ENCODE assay signal across 8 mouse cellular contexts in the genomic region with DNA sequence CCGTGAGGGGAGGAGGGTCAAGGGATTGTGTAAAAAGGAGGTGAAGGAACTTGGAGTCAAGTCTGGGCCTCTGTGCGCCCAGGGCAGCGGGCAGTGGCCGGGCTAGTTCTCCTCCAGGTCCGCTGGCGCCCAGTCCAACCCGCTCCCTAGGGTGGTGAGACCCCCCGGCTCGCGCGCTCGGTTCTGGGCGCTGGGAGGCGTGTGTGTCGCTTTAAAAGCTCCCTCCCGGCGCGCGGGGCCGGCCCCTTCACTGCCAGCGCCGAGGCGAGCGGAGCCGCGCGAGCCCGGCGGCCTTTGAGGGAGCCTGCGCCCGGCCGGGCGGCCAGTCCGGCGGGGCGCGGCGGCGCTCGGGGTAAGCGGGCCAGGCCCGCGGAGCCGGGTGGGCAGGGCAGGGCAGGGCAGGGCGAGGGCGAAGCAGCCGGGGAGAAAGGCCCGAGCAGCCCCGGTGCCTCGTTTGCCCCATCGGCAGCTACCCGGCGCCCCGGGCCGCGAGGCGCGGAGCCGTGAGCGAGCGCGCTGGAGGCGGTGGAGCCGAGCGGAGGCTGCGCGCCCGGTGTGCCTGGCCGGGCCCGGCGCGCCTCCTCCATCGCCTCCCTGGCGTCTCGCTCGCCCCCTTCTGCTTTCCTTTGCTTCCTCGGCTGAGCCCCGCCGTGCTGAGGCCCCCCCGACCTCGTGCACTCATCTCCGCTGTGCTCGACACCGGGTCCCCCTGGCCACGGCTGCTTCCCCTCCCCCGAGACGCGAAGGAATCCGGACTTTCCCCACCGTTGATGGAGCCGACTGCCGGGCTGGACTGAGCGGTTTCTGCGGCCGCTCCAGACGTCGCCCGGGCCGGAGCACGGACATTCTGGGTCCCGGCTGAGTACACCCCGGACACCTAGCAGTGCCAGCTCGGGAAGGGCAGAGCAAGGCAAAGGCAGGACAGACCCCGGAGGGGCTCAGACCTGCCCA. TPM values are rescaled to one million over a fixed set of nuclear protein-coding genes. Genes with fewer than 3 reads are reported as not detected.
DNase-seq lines count a peak whose midpoint lies in the region; ATAC-seq and TF ChIP-seq lines count a peak whose summit lies in the region.

Gene Insyn1, plus strand, starts transcription at position 753 of the 951 bp plus-strand sequence.

- intact Hi-C loops in gastrocnemius, adult 2 months (cut with DNase I) = no loop called here
- intact Hi-C loops in left cerebral cortex, postnatal 25 days (cut with DNase I) = loop anchor here (2.0 to 5.0 kb wide), 3 partner anchors 45 to 157 kb away; partner anchors contain the start of gene Tbc1d21

- ATAC-seq in frontal cortex, adult (ENCODE audit: low TSS enrichment) = peak; percentile 78
- peak; percentile 76 for ATAC-seq in hindbrain, embryonic 14.5 days (ENCODE audit: low FRiP score)
- ATAC-seq in stomach, embryonic 14.5 days (ENCODE audit: insufficient number of reproducible peaks, insufficient read depth, low FRiP score, low read depth) = peak; percentile 69

- no peaks in the 10 kb centered on the region for H3K27me3 ChIP-seq in hindbrain, embryonic 14.5 days (ENCODE audit: control insufficient read depth, insufficient read depth, low read length)
- H3K27me3 ChIP-seq in midbrain, embryonic 10.5 days (ENCODE audit: low read depth, poor library complexity, severe bottlenecking) = peaks cover 84% of the 10 kb centered on the region
- H3K27me3 ChIP-seq in stomach, embryonic 14.5 days (ENCODE audit: control insufficient read depth, insufficient read depth, low read length) = peaks cover 8% of the 10 kb centered on the region; the same call in 1 of the 2 replicates

- H3K4me3 ChIP-seq in gastrocnemius, adult 2 months = peak within 1 kb of the TSS; percentile 89
- H3K4me3 ChIP-seq in hindbrain, embryonic 14.5 days (replicated peaks; ENCODE audit: low read length) = peak within 1 kb of the TSS; percentile 77
- peak within 1 kb of the TSS; percentile 77 for H3K4me3 ChIP-seq in midbrain, embryonic 10.5 days
- peak within 1 kb of the TSS; percentile 62 for H3K4me3 ChIP-seq in stomach, embryonic 14.5 days (ENCODE audit: low read depth, low read length)

- H3K27ac ChIP-seq in gastrocnemius, adult 2 months = peak within 1 kb of the TSS; percentile 72
- peak within 1 kb of the TSS; percentile 90 for H3K27ac ChIP-seq in hindbrain, embryonic 14.5 days
- peak within 1 kb of the TSS; percentile 87 for H3K27ac ChIP-seq in midbrain, embryonic 10.5 days (replicated peaks)
- H3K27ac ChIP-seq in stomach, embryonic 14.5 days (ENCODE audit: low read length) = peak within 1 kb of the TSS; percentile 86

- H3K9ac ChIP-seq in hindbrain, embryonic 14.5 days = peak within 1 kb of the TSS; percentile 93
- peak within 1 kb of the TSS; percentile 69 for H3K9ac ChIP-seq in stomach, embryonic 14.5 days (replicated peaks; ENCODE audit: low read depth, low read length)

- under 1% methylated on average over 88 of the region's 104 CpGs for WGBS in hindbrain, embryonic 14.5 days
- WGBS in midbrain, embryonic 10.5 days = under 1% methylated on average over 103 of the region's 104 CpGs
- under 1% methylated on average over 69 of the region's 104 CpGs for WGBS in stomach, embryonic 14.5 days

- peak within 1 kb of the TSS; percentile 95 for H3K4me2 ChIP-seq in hindbrain, embryonic 14.5 days (replicated peaks)
- H3K4me2 ChIP-seq in stomach, embryonic 14.5 days (replicated peaks; ENCODE audit: low read depth, low read length) = peak within 1 kb of the TSS; percentile 94

- no peaks in the 10 kb centered on the region for H3K9me3 ChIP-seq in hindbrain, embryonic 14.5 days (ENCODE audit: control insufficient read depth, low read length)
- no peaks in the 10 kb centered on the region for H3K9me3 ChIP-seq in midbrain, embryonic 10.5 days (replicated peaks)
- H3K9me3 ChIP-seq in stomach, embryonic 14.5 days (ENCODE audit: control insufficient read depth, low read depth, low read length) = no peaks in the 10 kb centered on the region

- TF ChIP-seq CTCF in gastrocnemius, adult 2 months (IDR thresholded peaks at IDR 0.05) = no peak

- no peak for DNase-seq in frontal cortex, postnatal 25 days (ENCODE audit: low spot score in 2 of 2)
- DNase-seq in cerebellum, postnatal 14 days = peak; percentile 67 to 75
- peak; percentile 84 for DNase-seq in gastrocnemius, adult 2 months
- peak; percentile 71 for DNase-seq in hindbrain, embryonic 14.5 days (ENCODE audit: low spot score)
- DNase-seq in left cerebral cortex, postnatal 25 days (ENCODE audit: low spot score in 2 of 2) = peak; percentile 61 to 77
- DNase-seq in midbrain, embryonic 10.5 days (ENCODE audit: low spot score) = peak; percentile 75

- 0 out of 2 replicates have a peak, but pooled peaks cover 3% of the 10 kb centered on the region for H3K36me3 ChIP-seq in hindbrain, embryonic 14.5 days (replicated peaks; ENCODE audit: control insufficient read depth, insufficient read depth)
- H3K36me3 ChIP-seq in midbrain, embryonic 10.5 days = no peaks in the 10 kb centered on the region
- H3K36me3 ChIP-seq in stomach, embryonic 14.5 days (ENCODE audit: control insufficient read depth, insufficient read depth, low read length) = no peaks in the 10 kb centered on the region

- H3K4me1 ChIP-seq in hindbrain, embryonic 14.5 days (replicated peaks; ENCODE audit: control insufficient read depth, insufficient read depth, low read length) = peaks cover 29% of the 10 kb centered on the region
- peaks cover 37% of the 10 kb centered on the region for H3K4me1 ChIP-seq in midbrain, embryonic 10.5 days
- H3K4me1 ChIP-seq in stomach, embryonic 14.5 days (ENCODE audit: control insufficient read depth, insufficient read depth, low read length) = peaks cover 12% of the 10 kb centered on the region; the same call in 1 of the 2 replicates

RNA-seq across cellular contexts. Expression of gene Insyn1, which starts in this region (rescaled TPM):
- 10 to 100 TPM; 17.3 to 20.1 TPM for total RNA-seq in gastrocnemius, adult 2 months (2021)
- 15.1 and 16.7 TPM in 2 replicates for polyA plus RNA-seq in hindbrain, embryonic 14.5 days (2014; fragmentation: Nextera tagmentation; extraction: Ambion mirVana)
- total RNA-seq in left cerebral cortex, postnatal 25 days (2021) = 100 to 1,000 TPM; 221 to 222 TPM
- polyA plus RNA-seq in midbrain, embryonic 10.5 days (2016; fragmentation: Nextera tagmentation; extraction: Ambion mirVana) = 0.54 and 1.1 TPM in 2 replicates
- 1.8 and 2.6 TPM in 2 replicates for polyA plus RNA-seq in stomach, embryonic 14.5 days (2014; fragmentation: Nextera tagmentation; extraction: Ambion mirVana)

Comparison
In these comparisons a context has a peak if more than half of its experiments do, and no peak if none do; other contexts are left out.
1. RNA of gene Insyn1 (total RNA-seq): 221 to 222 TPM in left cerebral cortex, postnatal 25 days; 17.3 to 20.1 TPM in gastrocnemius, adult 2 months; every median in the first group is over 10 times any median in the second.
2. DNase-seq: peak in cerebellum, postnatal 14 days (2 of 2), gastrocnemius, adult 2 months (single experiment), hindbrain, embryonic 14.5 days (single experiment), left cerebral cortex, postnatal 25 days (2 of 2) and midbrain, embryonic 10.5 days (single experiment); none in frontal cortex, postnatal 25 days (0 of 2).
3. Peak in every context shown above with its lines, with median percentiles within 50 percentile points of each other: ATAC-seq, H3K27ac ChIP-seq and H3K4me3 ChIP-seq.